Mouse (Mus musculus) midbrain, embryonic 12.5 days (tissue): ENCODE measurements around the gene Prss57. TPM values are rescaled to one million over a fixed set of nuclear protein-coding genes. Genes with fewer than 3 reads are reported as not detected.
"Not testable (repeated sequence)": the region's sequence is repeated elsewhere in the genome, so short reads cannot be mapped to it uniquely, and the experiment has no call there.

ENCODE experiments used
- ATAC-seq: fragments of 200-750 bp; cut with Nextera tagmentation; 2 replicates; pipeline ENCODE4 v1.8.0; 2017; ENCODE audit warnings: low read depth, moderate TSS enrichment, moderate library complexity; ENCODE audit not compliant: low FRiP score
- H3K27ac ChIP-seq: fragments of 300-500 bp; sonication (generic); replicated peaks from 2 replicates; pipeline ENCODE4 v1.5.1; 2016; ENCODE audit warnings: mild to moderate bottlenecking
- H3K27me3 ChIP-seq: fragments of 300-500 bp; sonication (generic); 2 replicates; pipeline ENCODE4 v1.6.1; 2016; ENCODE audit warnings: mild to moderate bottlenecking
- H3K36me3 ChIP-seq: fragments of 300-500 bp; sonication (generic); 2 replicates; pipeline ENCODE4 v1.6.1; 2016
- H3K4me1 ChIP-seq: fragments of 300-500 bp; sonication (generic); 2 replicates; pipeline ENCODE4 v1.6.1; 2016
- H3K4me2 ChIP-seq: fragments of 300-500 bp; sonication (generic); replicated peaks from 2 replicates; pipeline ENCODE4 v1.6.1; 2016; ENCODE audit warnings: mild to moderate bottlenecking, moderate library complexity
- H3K4me3 ChIP-seq: fragments of 300-500 bp; sonication (generic); 2 replicates; pipeline ENCODE4 v1.5.1; 2016; ENCODE audit warnings: mild to moderate bottlenecking
- H3K9ac ChIP-seq: fragments of 300-500 bp; sonication (generic); replicated peaks from 2 replicates; pipeline ENCODE4 v1.6.1; 2016; ENCODE audit warnings: mild to moderate bottlenecking, moderate library complexity
- H3K9me3 ChIP-seq: fragments of 300-500 bp; sonication (generic); 2 replicates; pipeline ENCODE4 v1.6.1; 2016; ENCODE audit warnings: mild to moderate bottlenecking
- WGBS: fragments of 180-500 bp; shearing (Covaris S2); methylation state at CpG from one replicate; pipeline ENCODE4 v1.1.7; 2016; 5-methylcytosine and 5-hydroxymethylcytosine counted together
- polyA plus RNA-seq: library from polyadenylated mRNA; unstranded; fragments of >200 nt; fragmentation: Nextera tagmentation; extraction: Ambion mirVana; gene quantifications from 2 replicates; pipeline ENCODE4 v1.2.1, GENCODE M21; 2016

Gene Prss57
- polyA plus RNA-seq, 1 experiment from 2014 or later = 0.27 TPM

DNA sequence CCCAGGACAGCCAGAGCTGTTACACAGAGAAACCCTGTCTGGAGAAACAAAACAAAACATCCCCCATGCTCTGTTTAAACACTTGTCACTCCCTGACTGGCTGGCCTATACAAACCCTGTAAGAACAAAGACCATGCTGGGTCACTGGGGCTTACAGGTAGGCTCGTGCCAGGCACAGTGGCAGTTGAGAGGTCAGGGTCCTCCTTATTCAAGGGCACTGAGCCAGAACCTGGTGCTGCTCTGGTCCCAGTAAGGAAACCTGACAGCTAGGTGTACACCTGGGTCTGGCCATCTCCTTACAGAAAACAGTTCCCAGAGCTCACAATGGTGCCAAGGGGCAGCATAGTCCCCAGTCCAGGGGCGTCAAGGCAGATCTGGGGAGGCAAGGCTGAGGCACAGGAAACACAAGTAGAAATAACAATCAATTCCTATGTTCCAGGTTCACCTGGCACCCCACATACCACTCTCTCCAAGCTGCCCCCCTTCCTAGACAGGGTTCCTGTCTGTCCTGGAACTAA is 25.5 kb downstream of the Prss57 start:
- 57% methylated on average over 2 of the region's 2 CpGs for WGBS
- H3K27me3 ChIP-seq = no peaks in the 10 kb centered on the region
- H3K4me3 ChIP-seq = peak overlapping the region; percentile 95
- no peak overlapping the region for H3K27ac ChIP-seq
- H3K36me3 ChIP-seq = peaks cover 26% of the 10 kb centered on the region
- peak overlapping the region; percentile 93 for H3K9ac ChIP-seq
- peaks cover 36% of the 10 kb centered on the region for H3K4me1 ChIP-seq
- ATAC-seq = no peak
- no peaks in the 10 kb centered on the region for H3K9me3 ChIP-seq
- peak overlapping the region; percentile 83 for H3K4me2 ChIP-seq

GRCm38 (mm10) chr10:79764234-79764633 is 26.5 kb downstream of the Prss57 start:
- ATAC-seq = no peak
- 0 out of 2 replicates have a peak overlapping the region, but pooled peaks have one; percentile 5 for H3K9ac ChIP-seq

GRCm38 (mm10) chr10:79762875-79763274 is 27.9 kb downstream of the Prss57 start:
- Histone ChIP-seq H3K4me2 (no peak overlapping the region), H3K4me3 (no peak overlapping the region), H3K9me3 (no peaks in the 10 kb centered on the region), H3K9ac (no peak overlapping the region), H3K27ac (no peak overlapping the region), H3K27me3 (no peaks in the 10 kb centered on the region), H3K4me1 (peaks cover 27% of the 10 kb centered on the region), H3K36me3 (peaks cover 46% of the 10 kb centered on the region)
- WGBS = 92% methylated on average over 3 of the region's 3 CpGs
- ATAC-seq = no peak

More at GRCm38 (mm10) chr10:79764234-79764633, 26.5 kb downstream of the Prss57 start:
- 90% methylated on average over 7 of the region's 7 CpGs for WGBS
- peaks cover 36% of the 10 kb centered on the region for H3K4me1 ChIP-seq
- no peak overlapping the region for H3K4me3 ChIP-seq
- no peaks in the 10 kb centered on the region for H3K9me3 ChIP-seq
- H3K27ac ChIP-seq = no peak overlapping the region
- no peaks in the 10 kb centered on the region for H3K27me3 ChIP-seq
- H3K36me3 ChIP-seq = peaks cover 32% of the 10 kb centered on the region
- no peak overlapping the region for H3K4me2 ChIP-seq

DNA sequence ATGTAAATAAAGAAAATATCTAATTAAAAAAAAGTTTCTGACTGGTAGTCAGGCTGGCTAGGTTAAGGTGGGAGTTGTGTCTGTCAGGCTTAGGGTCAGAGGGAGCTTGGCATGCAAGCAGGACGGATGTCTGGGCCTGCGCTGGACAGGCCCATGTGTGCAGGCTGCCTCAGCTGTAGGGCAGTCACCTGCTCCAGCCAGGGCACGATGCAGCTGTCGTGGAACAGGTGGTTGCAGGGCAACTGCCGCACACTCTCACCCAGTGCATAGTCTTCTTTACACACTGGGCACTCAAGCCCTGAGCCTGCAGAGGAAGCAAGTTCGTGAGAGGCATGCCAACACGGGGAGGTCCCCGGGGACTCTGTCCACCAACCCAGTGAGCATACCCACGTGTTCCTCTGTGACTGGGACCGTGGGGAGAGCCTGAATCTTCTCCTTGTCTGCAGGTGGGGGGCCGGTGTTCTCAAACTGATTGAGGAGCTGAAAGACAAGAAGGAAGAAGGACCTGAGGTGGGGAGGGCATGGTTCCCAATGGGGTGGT is 30.1 kb downstream of the Prss57 start:
- Histone ChIP-seq H3K4me3 (no peak overlapping the region), H3K9me3 (no peaks in the 10 kb centered on the region), H3K4me1 (peaks cover 16% of the 10 kb centered on the region), H3K27me3 (peaks cover 9% of the 10 kb centered on the region; the same call in 1 of the 2 replicates), H3K4me2 (no peak overlapping the region), H3K36me3 (peaks cover 67% of the 10 kb centered on the region), H3K9ac (no peak overlapping the region), H3K27ac (no peak overlapping the region)
- 94% methylated on average over 11 of the region's 11 CpGs for WGBS
- no peak for ATAC-seq

- not testable (repeated sequence) for H3K4me2 ChIP-seq, H3K9ac ChIP-seq, H3K9me3 ChIP-seq, H3K4me3 ChIP-seq, ATAC-seq, H3K27ac ChIP-seq
- peaks cover 13% of the 10 kb centered on the region for H3K4me1 ChIP-seq
- peaks cover 67% of the 10 kb centered on the region for H3K36me3 ChIP-seq
- peaks cover 14% of the 10 kb centered on the region; the same call in 1 of the 2 replicates for H3K27me3 ChIP-seq
- 83% methylated on average over 1 of the region's 1 CpGs for WGBS
Measured at GRCm38 (mm10) chr10:79759675-79760074, 31.1 kb downstream of the Prss57 start.

DNA sequence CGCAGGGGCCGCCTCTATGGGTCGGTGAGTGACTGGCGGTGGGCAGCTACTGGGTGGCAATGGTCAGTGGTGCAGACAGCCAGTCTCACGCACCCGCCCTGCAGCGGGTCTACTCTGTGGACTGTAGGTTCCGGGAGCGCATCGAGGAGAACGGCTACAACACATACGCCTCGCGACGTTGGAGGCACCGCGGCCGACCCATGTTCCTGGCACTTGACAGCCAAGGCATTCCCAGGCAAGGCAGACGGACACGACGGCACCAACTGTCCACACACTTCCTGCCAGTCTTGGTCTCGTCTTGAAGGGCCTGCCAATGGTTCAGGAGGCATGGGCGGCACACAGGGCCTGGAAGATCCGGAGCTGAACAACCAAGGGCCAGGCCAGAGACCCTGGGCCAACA is 34.1 kb downstream of the Prss57 start:
- WGBS = 92% methylated on average over 24 of the region's 24 CpGs
- H3K27me3 ChIP-seq = peaks cover 14% of the 10 kb centered on the region; the same call in 1 of the 2 replicates
- no peak overlapping the region for H3K27ac ChIP-seq
- no peak overlapping the region for H3K9ac ChIP-seq
- ATAC-seq = no peak
- no peak overlapping the region for H3K4me2 ChIP-seq
- H3K9me3 ChIP-seq = no peaks in the 10 kb centered on the region
- H3K36me3 ChIP-seq = peaks cover 55% of the 10 kb centered on the region
- no peak overlapping the region for H3K4me3 ChIP-seq
- H3K4me1 ChIP-seq = peaks cover 9% of the 10 kb centered on the region; the same call in 1 of the 2 replicates

DNA sequence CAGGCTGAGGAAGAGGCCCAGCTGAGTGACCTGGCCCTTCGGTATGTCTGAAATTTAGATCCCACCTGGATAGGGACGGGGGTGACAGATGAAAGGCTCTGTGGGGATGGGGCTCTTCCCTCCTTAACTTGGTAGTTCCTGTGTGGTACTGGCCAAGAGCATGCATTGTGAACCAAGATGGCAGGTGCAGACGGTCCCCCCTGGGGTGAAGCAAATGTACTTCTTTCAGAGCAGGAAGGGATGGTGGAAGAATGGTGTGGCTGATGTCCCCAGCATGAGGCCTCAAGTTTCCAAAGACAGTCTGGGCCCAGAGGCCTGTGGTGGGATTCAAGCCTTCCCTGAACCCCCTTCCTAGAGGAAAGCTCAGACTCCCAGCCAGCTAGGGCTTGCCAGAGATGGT is 34.9 kb downstream of the Prss57 start:
- peaks cover 47% of the 10 kb centered on the region for H3K36me3 ChIP-seq
- no peak overlapping the region for H3K9ac ChIP-seq
- peaks cover 14% of the 10 kb centered on the region; the same call in 1 of the 2 replicates for H3K27me3 ChIP-seq
- no peak; the same call in 1 of the 2 replicates for ATAC-seq
- H3K4me1 ChIP-seq = peaks cover 9% of the 10 kb centered on the region; the same call in 1 of the 2 replicates
- H3K4me3 ChIP-seq = no peak overlapping the region
- WGBS = 88% methylated on average over 3 of the region's 3 CpGs
- H3K4me2 ChIP-seq = no peak overlapping the region
- no peaks in the 10 kb centered on the region for H3K9me3 ChIP-seq
- no peak overlapping the region for H3K27ac ChIP-seq

GRCm38 (mm10) chr10:79754856-79755516 is 35.8 kb downstream of the Prss57 start, which contains the start of gene Fgf22:
Fgf22 (plus strand) TSS chr10:79755076.
- peak; percentile 85 for ATAC-seq
- peak within 1 kb of the TSS; percentile 35 for H3K4me3 ChIP-seq
- no peaks in the 10 kb centered on the region for H3K9me3 ChIP-seq
- 2% methylated on average over 36 of the region's 36 CpGs for WGBS
- peak within 1 kb of the TSS; percentile 57 for H3K4me2 ChIP-seq
- H3K4me1 ChIP-seq = peaks cover 9% of the 10 kb centered on the region; the same call in 1 of the 2 replicates
- H3K36me3 ChIP-seq = peaks cover 38% of the 10 kb centered on the region
- no peak within 1 kb of the TSS for H3K27ac ChIP-seq
- H3K9ac ChIP-seq = peak within 1 kb of the TSS; percentile 48
- peaks cover 14% of the 10 kb centered on the region; the same call in 1 of the 2 replicates for H3K27me3 ChIP-seq

- whole genome bisulfite sequencing = 74% methylated on average over 6 of the region's 6 CpGs
- Histone ChIP-seq H3K4me3 (no peak overlapping the region), H3K36me3 (peaks cover 12% of the 10 kb centered on the region), H3K4me1 (peaks cover 11% of the 10 kb centered on the region), H3K27ac (no peak overlapping the region), H3K4me2 (no peak overlapping the region), H3K9ac (no peak overlapping the region), H3K9me3 (no peaks in the 10 kb centered on the region), H3K27me3 (0 out of 2 replicates have a peak, but pooled peaks cover 5% of the 10 kb centered on the region)
- no peak for ATAC-seq
Measured at GRCm38 (mm10) chr10:79748496-79748895, 42.3 kb downstream of the Prss57 start.

- H3K4me3 ChIP-seq = peak overlapping the region; percentile 23; the same call in 1 of the 2 replicates
- peak; percentile 58 for ATAC-seq
- no peak overlapping the region for H3K27ac ChIP-seq
- H3K4me1 ChIP-seq = peaks cover 11% of the 10 kb centered on the region
- H3K36me3 ChIP-seq = peaks cover 27% of the 10 kb centered on the region
- H3K9ac ChIP-seq = no peak overlapping the region
- no peaks in the 10 kb centered on the region for H3K9me3 ChIP-seq
- H3K4me2 ChIP-seq = peak overlapping the region; percentile 51
- H3K27me3 ChIP-seq = 0 out of 2 replicates have a peak, but pooled peaks cover 5% of the 10 kb centered on the region
- WGBS = 27% methylated on average over 6 of the region's 6 CpGs
Measured at GRCm38 (mm10) chr10:79746774-79747151, 44.0 kb downstream of the Prss57 start.

DNA sequence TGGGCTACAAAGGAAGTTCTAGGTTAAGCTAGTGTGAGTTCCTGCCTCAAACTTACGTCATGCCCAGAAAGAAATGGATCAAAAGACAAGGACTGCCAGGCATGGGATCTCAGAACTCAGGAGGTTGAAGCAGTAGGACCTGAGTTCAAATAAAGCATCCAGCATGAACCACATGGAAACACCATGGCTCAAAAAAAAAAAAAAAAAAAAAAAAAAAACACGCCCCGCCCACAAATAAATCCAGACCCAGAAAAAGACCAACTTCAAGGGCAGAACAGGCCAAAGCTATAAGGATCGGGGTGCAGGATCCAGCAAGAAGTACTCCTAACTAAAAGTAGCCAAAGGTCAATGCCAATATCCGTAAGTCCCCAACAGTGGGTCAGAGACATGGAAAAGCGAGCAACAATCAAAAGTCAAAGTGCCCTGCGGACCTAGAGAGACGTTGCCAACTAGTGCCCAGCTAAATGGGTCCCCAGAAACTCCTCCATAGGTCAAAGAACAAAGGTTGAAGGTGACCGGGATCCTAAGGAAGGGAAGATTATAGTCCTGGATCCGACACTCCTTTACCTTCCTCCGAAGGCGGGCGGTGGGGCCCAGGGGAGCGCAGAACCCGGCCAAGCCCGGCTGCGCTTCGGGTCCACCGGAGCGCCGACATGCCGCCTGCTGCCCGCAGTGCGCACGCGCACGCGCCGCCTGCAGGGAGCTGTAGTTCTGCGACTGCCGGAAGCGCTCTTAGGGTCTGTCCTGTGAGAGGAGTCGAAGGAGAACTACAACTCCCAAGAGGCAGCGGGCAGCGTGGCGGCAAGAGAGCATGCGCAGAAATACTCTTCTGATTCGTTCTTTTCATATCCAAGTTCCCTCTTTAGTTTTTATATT is 44.6 kb downstream of the Prss57 start, which contains the start of gene Polrmt:
Polrmt (minus strand) TSS at position 684 of the 876 bp plus-strand sequence.
- peak; percentile 97 for ATAC-seq
- 0 out of 2 replicates have a peak, but pooled peaks cover 5% of the 10 kb centered on the region for H3K27me3 ChIP-seq
- H3K4me3 ChIP-seq = peak within 1 kb of the TSS; percentile 62
- peaks cover 11% of the 10 kb centered on the region for H3K4me1 ChIP-seq
- H3K9ac ChIP-seq = peak within 1 kb of the TSS; percentile 48
- no peak within 1 kb of the TSS for H3K27ac ChIP-seq
- no peaks in the 10 kb centered on the region for H3K9me3 ChIP-seq
- 3% methylated on average over 38 of the region's 38 CpGs for whole genome bisulfite sequencing
- H3K4me2 ChIP-seq = peak within 1 kb of the TSS; percentile 74
- peaks cover 34% of the 10 kb centered on the region for H3K36me3 ChIP-seq
